Mouse (Mus musculus) testis, adult 2 months (tissue): ENCODE results near the gene Vmn2r13. TPM values are rescaled to one million over a fixed set of nuclear protein-coding genes. Genes with fewer than 3 reads are reported as not detected.
"Not testable (repeated sequence)": the region's sequence is repeated elsewhere in the genome, so short reads cannot be mapped to it uniquely, and the experiment has no call there.

ENCODE experiments used
- H3K27ac ChIP-seq: fragments of 200-500 bp; 2 replicates; pipeline ENCODE4 v1.5.1; 2012; ENCODE audit warnings: low read depth, low read length; ENCODE audit not compliant: control insufficient read depth, insufficient read depth
- H3K27me3 ChIP-seq: fragments of 200-500 bp; 2 replicates; pipeline ENCODE4 v1.6.1; 2012; ENCODE audit warnings: mild to moderate bottlenecking, low read length, moderate library complexity; ENCODE audit not compliant: control insufficient read depth, insufficient read depth
- H3K36me3 ChIP-seq: fragments of 200-500 bp; 2 replicates; pipeline ENCODE4 v1.6.1; 2012; ENCODE audit warnings: mild to moderate bottlenecking, low read length; ENCODE audit not compliant: control insufficient read depth, insufficient read depth
- H3K4me1 ChIP-seq: fragments of 200-500 bp; 2 replicates; pipeline ENCODE4 v1.6.1; 2012; ENCODE audit warnings: low read length; ENCODE audit not compliant: control insufficient read depth, insufficient read depth
- H3K4me3 ChIP-seq: fragments of 200-500 bp; 2 replicates; pipeline ENCODE4 v1.5.1; 2012; ENCODE audit warnings: low read depth, mild to moderate bottlenecking, low read length, moderate library complexity, mixed read lengths; ENCODE audit not compliant: control insufficient read depth
- CTCF ChIP-seq: fragments of 200-500 bp; IDR thresholded peaks from 2 replicates; pipeline ENCODE4 v1.5.1; 2012; ENCODE audit warnings: low read depth, mild to moderate bottlenecking, inconsistent platforms, low read length, moderate library complexity; ENCODE audit not compliant: control insufficient read depth, insufficient read depth, insufficient replicate concordance
- POLR2A ChIP-seq: fragments of 200-500 bp; IDR thresholded peaks from 2 replicates; pipeline ENCODE4 v1.6.1; 2012; ENCODE audit warnings: low read depth, mild to moderate bottlenecking, inconsistent platforms, low read length, moderate library complexity; ENCODE audit not compliant: control insufficient read depth
- polyA plus RNA-seq: library from polyadenylated mRNA; depleted of rRNA; stranded (reverse); fragments of >200 nt; gene quantifications from 2 replicates; pipeline ENCODE4 v1.2.3, GENCODE M21; 2012; rRNA removed

The Vmn2r13 gene
- not detected in 2 replicates for polyA plus RNA-seq

DNA sequence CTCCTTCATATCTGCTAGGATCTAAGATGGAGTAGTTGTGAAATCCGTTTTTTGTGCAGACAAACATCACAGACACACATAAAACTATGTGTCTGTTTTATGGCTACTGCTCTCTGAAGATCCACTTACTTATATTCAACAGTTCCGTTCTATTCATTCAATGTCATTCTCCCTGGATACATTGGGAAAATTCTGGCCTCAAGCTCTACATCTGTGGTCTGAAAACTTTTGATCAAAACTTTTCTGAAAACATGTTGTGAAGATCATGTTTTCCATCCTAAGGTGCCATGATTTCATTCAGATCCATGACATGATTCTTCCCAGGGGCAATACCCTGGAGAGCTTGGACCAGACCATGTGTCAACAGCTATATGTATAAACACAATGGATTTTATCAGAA, at the start of gene Vmn2r13:
Vmn2r13 (minus strand) TSS at position 101 of the 400 bp plus-strand sequence.
- not testable (repeated sequence) for H3K36me3 ChIP-seq, H3K27ac ChIP-seq, H3K4me3 ChIP-seq, H3K27me3 ChIP-seq, H3K4me1 ChIP-seq

DNA sequence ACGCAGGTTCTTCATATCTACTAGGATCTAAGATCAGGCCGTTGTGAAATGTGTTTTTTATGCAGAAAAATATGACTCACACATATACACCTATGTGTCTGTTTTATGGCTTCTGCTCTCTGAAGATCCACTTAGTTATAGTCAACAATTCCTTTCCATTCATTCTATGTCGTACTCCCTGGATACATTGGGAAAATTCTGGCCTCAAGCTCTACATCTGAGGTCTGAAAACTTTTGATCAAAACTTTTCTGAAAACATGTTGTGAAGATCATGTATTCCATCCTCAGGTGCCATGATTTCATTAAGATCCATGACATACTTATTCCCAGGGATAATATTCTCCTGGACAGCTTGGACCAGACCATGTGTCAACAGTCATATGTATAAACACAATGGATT, 32.6 kb upstream of the Vmn2r13 start, which contains the start of gene Vmn2r14:
Vmn2r14 (minus strand) TSS at position 101 of the 400 bp plus-strand sequence.
- TF ChIP-seq CTCF, result no peak
- no peak for TF ChIP-seq POLR2A
- Histone ChIP-seq H3K27me3 (no peaks in the 10 kb centered on the region), H3K36me3 (no peaks in the 10 kb centered on the region), H3K27ac (no peak within 1 kb of the TSS), H3K4me3 (no peak within 1 kb of the TSS), H3K4me1 (no peaks in the 10 kb centered on the region)

DNA sequence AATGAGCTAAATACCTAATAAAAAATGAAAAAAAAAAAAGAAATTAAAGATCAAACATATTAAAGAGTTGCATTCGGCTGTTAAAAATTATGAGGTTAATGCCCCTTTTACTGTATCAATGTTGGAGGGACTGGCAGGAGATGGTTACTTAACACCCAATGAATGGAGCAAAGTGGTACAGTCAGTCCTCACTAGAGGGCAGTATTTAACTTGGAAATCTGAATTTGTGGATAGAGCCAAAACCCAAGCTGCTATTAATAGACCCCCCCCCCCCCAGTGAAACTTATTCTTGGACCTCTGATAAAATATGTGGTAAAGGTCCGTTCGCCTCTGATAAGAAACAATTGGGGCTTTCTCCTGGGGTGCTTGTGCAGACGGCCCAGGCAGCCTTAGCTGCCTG, 25.1 kb downstream of the Vmn2r13 start:
- not testable (repeated sequence) for H3K27me3 ChIP-seq, H3K27ac ChIP-seq, H3K36me3 ChIP-seq, H3K4me1 ChIP-seq, H3K4me3 ChIP-seq

DNA sequence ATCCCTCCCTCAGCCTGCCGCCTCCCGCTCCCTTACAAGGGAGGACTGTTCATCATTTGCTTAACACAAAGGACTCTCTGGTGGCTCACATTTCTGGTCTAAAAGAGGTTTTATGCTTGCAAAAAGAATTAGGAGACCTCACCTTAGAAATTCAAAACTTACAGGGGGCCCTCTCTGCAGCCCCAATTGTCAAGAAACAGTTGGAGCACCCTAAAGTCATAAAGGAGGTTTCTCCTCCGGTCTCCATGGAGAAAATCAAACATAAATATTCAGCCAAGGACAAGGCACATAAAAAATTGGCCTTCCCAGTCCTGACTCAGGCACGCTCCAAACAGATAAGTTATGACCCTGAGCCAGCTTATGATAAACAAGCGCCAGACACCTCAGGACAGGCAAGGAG, 31.9 kb downstream of the Vmn2r13 start:
- H3K4me1 ChIP-seq, result no peaks in the 10 kb centered on the region
- H3K27me3 ChIP-seq, result no peaks in the 10 kb centered on the region
- H3K4me3 ChIP-seq, result no peak overlapping the region
- no peaks in the 10 kb centered on the region for H3K36me3 ChIP-seq
- no peak overlapping the region for H3K27ac ChIP-seq
- TF ChIP-seq POLR2A (no peak), CTCF (no peak)

DNA sequence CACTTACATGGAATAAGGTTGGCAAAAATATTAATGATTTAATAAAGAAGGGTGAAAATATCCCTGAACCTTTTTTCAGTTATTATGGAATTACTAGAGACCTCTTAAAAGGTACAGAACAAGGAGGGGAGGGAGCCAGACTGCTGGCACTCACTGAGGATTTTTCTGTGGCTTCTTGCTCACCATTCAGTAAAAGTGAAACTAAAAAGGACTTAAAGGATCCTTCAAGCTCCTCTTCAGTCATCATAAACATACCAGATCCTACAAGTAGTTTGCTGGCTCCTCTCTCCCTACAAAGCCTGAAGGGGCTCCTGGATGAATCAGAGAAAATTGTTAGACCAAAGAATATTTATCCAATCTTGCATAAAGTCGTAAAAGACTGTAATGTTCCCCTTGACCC, 32.4 kb downstream of the Vmn2r13 start:
- not testable (repeated sequence) for H3K4me3 ChIP-seq, H3K27ac ChIP-seq, H3K4me1 ChIP-seq, H3K27me3 ChIP-seq, H3K36me3 ChIP-seq

DNA sequence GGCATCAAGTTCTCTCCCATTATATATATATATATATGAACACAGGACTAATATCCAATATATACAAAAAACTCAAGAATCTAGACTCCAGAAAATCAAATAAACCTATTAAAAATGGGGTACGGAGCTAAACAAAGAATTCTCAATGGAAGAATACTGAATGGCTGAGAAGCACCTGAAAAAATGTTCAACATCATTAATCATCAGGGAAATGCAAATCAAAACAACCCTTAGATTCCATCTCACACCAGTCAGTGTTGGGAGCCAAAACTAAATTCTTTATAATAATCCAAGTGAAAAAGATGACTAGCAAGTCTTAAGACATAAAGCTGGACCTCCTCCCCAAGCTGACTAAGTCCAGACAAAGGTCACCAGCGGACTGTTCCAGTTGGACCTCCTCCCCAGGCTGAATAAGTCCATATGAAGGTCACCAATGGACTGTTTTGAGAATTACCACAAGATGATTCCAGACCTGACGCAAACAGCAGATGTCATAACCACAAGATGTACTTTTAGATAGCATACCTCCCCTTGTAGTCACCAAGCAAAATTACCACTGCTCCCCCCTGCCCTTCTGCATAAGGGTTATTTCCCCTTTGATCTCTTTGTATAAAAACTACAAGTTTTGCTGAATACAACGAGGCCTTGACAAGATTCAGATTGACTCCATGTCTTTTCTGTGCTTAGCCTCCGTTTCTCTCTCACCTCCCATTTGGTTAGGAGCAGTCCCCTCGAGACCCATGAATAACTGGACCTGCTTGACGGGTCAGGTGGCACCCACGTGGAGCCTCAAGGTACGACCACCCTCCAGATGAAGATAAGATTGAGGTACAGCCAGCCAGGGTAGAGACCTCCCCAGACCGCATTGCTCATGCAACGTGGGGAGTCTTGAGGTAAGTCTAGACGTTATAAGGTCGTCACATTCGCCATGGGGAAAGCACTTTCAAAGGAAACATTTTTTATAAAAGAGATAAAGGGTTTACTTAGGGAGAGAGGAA, 33.2 kb downstream of the Vmn2r13 start:
- H3K27me3 ChIP-seq, H3K4me1 ChIP-seq, H3K4me3 ChIP-seq, H3K27ac ChIP-seq, H3K36me3 ChIP-seq: not testable (repeated sequence)

DNA sequence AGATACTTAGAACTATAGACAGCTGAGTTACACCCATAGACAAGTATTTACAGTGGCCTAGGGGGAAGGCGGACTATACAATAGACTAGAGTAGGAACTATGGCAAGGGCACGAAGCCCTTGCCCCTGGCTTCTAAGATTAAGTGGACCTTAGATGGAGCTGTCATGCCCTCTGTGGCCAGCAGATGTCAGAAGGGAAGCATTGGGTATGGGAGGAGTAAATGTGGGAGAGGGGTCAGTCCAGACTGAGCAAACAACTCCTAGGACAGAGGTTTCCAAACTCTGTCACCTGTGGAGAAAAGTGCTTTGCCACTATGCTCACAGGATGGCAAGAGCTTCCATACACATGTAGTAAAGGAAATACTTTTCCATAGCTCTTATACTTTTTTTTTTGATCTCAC, 52.5 kb downstream of the Vmn2r13 start:
- no peak overlapping the region for H3K27ac ChIP-seq
- no peaks in the 10 kb centered on the region for H3K27me3 ChIP-seq
- H3K36me3 ChIP-seq, result no peaks in the 10 kb centered on the region
- no peak overlapping the region for H3K4me3 ChIP-seq
- H3K4me1 ChIP-seq, result no peaks in the 10 kb centered on the region
- TF ChIP-seq CTCF (no peak), POLR2A (no peak)

DNA sequence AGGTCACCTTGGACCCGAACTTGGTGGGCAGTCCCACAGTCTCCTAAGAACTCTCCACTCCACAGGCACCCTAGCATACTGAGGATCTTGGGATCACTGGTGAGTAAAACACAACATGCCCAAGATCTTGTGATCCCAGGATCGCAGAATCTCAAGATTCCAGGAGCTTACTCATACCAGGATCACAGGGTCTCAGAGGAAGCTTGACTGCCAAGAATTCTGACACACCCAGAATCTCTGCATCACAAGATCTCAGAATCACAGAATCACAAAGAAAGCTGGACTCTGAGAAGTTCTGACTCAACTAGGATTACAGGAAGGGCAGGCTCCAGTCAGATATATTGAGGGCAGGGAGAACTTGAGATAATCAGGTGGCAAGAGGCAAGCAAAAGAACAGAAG, 55.3 kb downstream of the Vmn2r13 start:
- Histone ChIP-seq H3K36me3 (no peaks in the 10 kb centered on the region), H3K4me3 (no peak overlapping the region), H3K4me1 (no peaks in the 10 kb centered on the region), H3K27ac (no peak overlapping the region), H3K27me3 (no peaks in the 10 kb centered on the region)
- TF ChIP-seq CTCF (no peak), POLR2A (no peak)

Other genes with a start within 250 kb of the Vmn2r13 start
- gene Vmn2r10, start 185.7 kb downstream of the Vmn2r13 start, polyA plus RNA-seq, result not detected in 2 replicates
- not detected in 2 replicates for gene Vmn2r11, start 132.6 kb downstream of the Vmn2r13 start, polyA plus RNA-seq
- gene Vmn2r12, start 94.2 kb downstream of the Vmn2r13 start, polyA plus RNA-seq, result not detected in 2 replicates
- gene Vmn2r14, start 32.5 kb upstream of the Vmn2r13 start, polyA plus RNA-seq, result not detected in 2 replicates
- not detected in 2 replicates for gene Vmn2r15, start 105.4 kb upstream of the Vmn2r13 start, polyA plus RNA-seq
- not detected in 2 replicates for gene Vmn2r16, start 138.0 kb upstream of the Vmn2r13 start, polyA plus RNA-seq
- gene Vmn2r17, start 227.5 kb upstream of the Vmn2r13 start, polyA plus RNA-seq, result not detected in 2 replicates